Comparison of ENCODE assay signal across 17 mouse cellular contexts in the genomic region with DNA sequence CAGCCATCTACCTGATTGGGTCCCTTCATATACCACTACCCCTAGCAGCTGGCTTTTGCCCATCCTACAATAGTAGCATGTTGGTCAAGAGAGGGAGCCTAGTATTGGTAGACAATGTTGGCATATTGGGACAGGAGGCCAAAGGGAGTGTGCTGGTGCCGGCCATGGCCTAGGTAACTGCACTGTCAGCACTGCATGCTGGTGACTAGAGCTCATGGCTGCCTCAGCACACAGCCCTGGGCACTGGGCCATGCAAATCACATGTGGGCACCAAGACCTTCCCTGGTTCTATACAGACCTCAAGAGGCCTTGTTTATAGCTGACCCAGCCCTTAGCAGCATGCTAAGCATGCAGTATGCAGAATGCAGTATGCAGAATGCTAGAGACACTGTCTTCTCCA. TPM values are rescaled to one million over a fixed set of nuclear protein-coding genes. Genes with fewer than 3 reads are reported as not detected.
DNase-seq lines count a peak whose midpoint lies in the region; ATAC-seq lines count a peak whose summit lies in the region.
"Had no signal": no experiment of that assay in that cellular context is flagged by ENCODE, and none has a peak within 500 bp of the region (broad histone marks: within the 10 kb centered on the region; RNA-seq: fewer than 3 reads in every experiment).

No protein-coding gene starts in this region.

- H3K9ac ChIP-seq in hindbrain, embryonic 13.5 days, result no peak overlapping the region
- no peak overlapping the region for H3K9ac ChIP-seq in hindbrain, embryonic 12.5 days
- no peak overlapping the region for H3K9ac ChIP-seq in kidney, embryonic 16.5 days (replicated peaks; ENCODE audit: low read length)
- H3K9ac ChIP-seq: limb, embryonic 15.5 days had no signal

- H3K4me2 ChIP-seq in hindbrain, embryonic 13.5 days, result no peak overlapping the region
- no peak overlapping the region for H3K4me2 ChIP-seq in hindbrain, embryonic 12.5 days (replicated peaks)
- H3K4me2 ChIP-seq in kidney, embryonic 16.5 days (replicated peaks; ENCODE audit: low read depth, low read length), result no peak overlapping the region
- H3K4me2 ChIP-seq: heart, embryonic 11.5 days; limb, embryonic 15.5 days; midbrain, embryonic 11.5 days had no signal

- no peak overlapping the region for H3K27ac ChIP-seq in hindbrain, embryonic 13.5 days
- H3K27ac ChIP-seq in hindbrain, embryonic 12.5 days, result no peak overlapping the region
- H3K27ac ChIP-seq in kidney, embryonic 16.5 days (ENCODE audit: low read length), result no peak overlapping the region
- H3K27ac ChIP-seq: limb, embryonic 15.5 days had no signal

- H3K36me3 ChIP-seq in hindbrain, embryonic 13.5 days, result peaks cover 15% of the 10 kb centered on the region
- peaks cover 2% of the 10 kb centered on the region for H3K36me3 ChIP-seq in hindbrain, embryonic 12.5 days
- H3K36me3 ChIP-seq in kidney, embryonic 16.5 days (ENCODE audit: insufficient read depth, low read length), result peaks cover 7% of the 10 kb centered on the region; the same call in 1 of the 2 replicates

- no peaks in the 10 kb centered on the region for H3K27me3 ChIP-seq in hindbrain, embryonic 13.5 days
- no peaks in the 10 kb centered on the region for H3K27me3 ChIP-seq in hindbrain, embryonic 12.5 days
- no peaks in the 10 kb centered on the region for H3K27me3 ChIP-seq in kidney, embryonic 16.5 days (ENCODE audit: insufficient read depth, low read length)
- H3K27me3 ChIP-seq: limb, embryonic 15.5 days had no signal

- no peak overlapping the region for H3K4me3 ChIP-seq in hindbrain, embryonic 13.5 days
- no peak overlapping the region for H3K4me3 ChIP-seq in hindbrain, embryonic 12.5 days
- no peak overlapping the region for H3K4me3 ChIP-seq in kidney, embryonic 16.5 days (ENCODE audit: low read length)
- H3K4me3 ChIP-seq: limb, embryonic 15.5 days had no signal

- H3K4me1 ChIP-seq in hindbrain, embryonic 13.5 days (replicated peaks), result no peaks in the 10 kb centered on the region
- no peaks in the 10 kb centered on the region for H3K4me1 ChIP-seq in hindbrain, embryonic 12.5 days
- H3K4me1 ChIP-seq in kidney, embryonic 16.5 days (ENCODE audit: insufficient read depth, low read length), result no peaks in the 10 kb centered on the region

- DNase-seq in kidney, adult 9 months, result no peak
- DNase-seq in kidney, postnatal 10 days, result peak; percentile 42
- DNase-seq in kidney, postnatal 36 days, result peak; percentile 42 to 54
- DNase-seq: adrenal gland, postnatal 25 days; cerebellum, adult 8-10 months; gastrocnemius, postnatal 10 days; heart, postnatal 14 days; lung, postnatal 4 days; right cerebral cortex, postnatal 25 days; spleen, adult 18-20 months had no signal

- 0 out of 2 replicates have a peak, but pooled peaks have one; percentile 29 for ATAC-seq in hindbrain, embryonic 13.5 days (ENCODE audit: low FRiP score)
- ATAC-seq in hindbrain, embryonic 12.5 days (ENCODE audit: low FRiP score), result no peak
- ATAC-seq in kidney, embryonic 16.5 days (ENCODE audit: low FRiP score, low TSS enrichment), result peak; percentile 13; the same call in 1 of the 2 replicates
- no peak for ATAC-seq in erythroid progenitor cell, adult 5-6 weeks (replicated peaks; ENCODE audit: low FRiP score, poor library complexity, severe bottlenecking)

- 100% methylated on average over 1 of the region's 1 CpGs for WGBS in hindbrain, embryonic 13.5 days
- 88% methylated on average over 1 of the region's 1 CpGs for WGBS in hindbrain, embryonic 12.5 days
- 76% methylated on average over 1 of the region's 1 CpGs for WGBS in kidney, embryonic 16.5 days

- no peaks in the 10 kb centered on the region for H3K9me3 ChIP-seq in hindbrain, embryonic 13.5 days
- H3K9me3 ChIP-seq in hindbrain, embryonic 12.5 days (replicated peaks), result no peaks in the 10 kb centered on the region
- no peaks in the 10 kb centered on the region for H3K9me3 ChIP-seq in kidney, embryonic 16.5 days (ENCODE audit: low read length)
- H3K9me3 ChIP-seq: limb, embryonic 15.5 days had no signal

RNA-seq across cellular contexts. Expression of a gene that starts 23.1 kb away (rescaled TPM):
- 13.7 and 16.6 TPM in 2 replicates for polyA plus RNA-seq in hindbrain, embryonic 13.5 days (2015; fragmentation: Nextera tagmentation; extraction: Ambion mirVana)
- 18.7 and 19.6 TPM in 2 replicates for polyA plus RNA-seq in hindbrain, embryonic 12.5 days (2016; fragmentation: Nextera tagmentation; extraction: Ambion mirVana)
- polyA plus RNA-seq in kidney, embryonic 16.5 days (2015; fragmentation: Nextera tagmentation; extraction: Ambion mirVana), result 51.6 and 56.2 TPM in 2 replicates
- 66.7 and 90.8 TPM in 2 replicates for total RNA-seq in erythroid progenitor cell, adult 5-6 weeks (2015; ENCODE audit: low replicate concordance)
- total RNA-seq in erythroid progenitor cell, adult 5-6 weeks (2017; ENCODE audit: low replicate concordance), result 68.0 and 100 TPM in 2 replicates

RNA-seq across cellular contexts. Expression of a gene that starts 36.8 kb away (rescaled TPM):
- 27.3 and 30.1 TPM in 2 replicates for polyA plus RNA-seq in hindbrain, embryonic 13.5 days (2015; fragmentation: Nextera tagmentation; extraction: Ambion mirVana)
- 28.1 and 28.8 TPM in 2 replicates for polyA plus RNA-seq in hindbrain, embryonic 12.5 days (2016; fragmentation: Nextera tagmentation; extraction: Ambion mirVana)
- 33.8 and 35.7 TPM in 2 replicates for polyA plus RNA-seq in kidney, embryonic 16.5 days (2015; fragmentation: Nextera tagmentation; extraction: Ambion mirVana)
- 17.3 and 18.0 TPM in 2 replicates for total RNA-seq in erythroid progenitor cell, adult 5-6 weeks (2015; ENCODE audit: low replicate concordance)
- total RNA-seq in erythroid progenitor cell, adult 5-6 weeks (2017; ENCODE audit: low replicate concordance), result 4.4 and 9.5 TPM in 2 replicates

RNA-seq across cellular contexts. Expression of a gene that starts 39.1 kb away (rescaled TPM):
- polyA plus RNA-seq in hindbrain, embryonic 13.5 days (2015; fragmentation: Nextera tagmentation; extraction: Ambion mirVana), result 41.2 and 42.7 TPM in 2 replicates
- polyA plus RNA-seq in hindbrain, embryonic 12.5 days (2016; fragmentation: Nextera tagmentation; extraction: Ambion mirVana), result 98.7 and 105 TPM in 2 replicates
- polyA plus RNA-seq in kidney, embryonic 16.5 days (2015; fragmentation: Nextera tagmentation; extraction: Ambion mirVana), result 189 and 191 TPM in 2 replicates
- total RNA-seq in erythroid progenitor cell, adult 5-6 weeks (2015; ENCODE audit: low replicate concordance), result 54.1 and 104 TPM in 2 replicates
- total RNA-seq in erythroid progenitor cell, adult 5-6 weeks (2017; ENCODE audit: low replicate concordance), result 166 and 198 TPM in 2 replicates

Comparison
In these comparisons a context has a peak if more than half of its experiments do, and no peak if none do; other contexts are left out.
1. ATAC-seq: peak in hindbrain, embryonic 13.5 days (single experiment) and kidney, embryonic 16.5 days (single experiment); none in hindbrain, embryonic 12.5 days (single experiment) and erythroid progenitor cell, adult 5-6 weeks (single experiment).